Mouse (Mus musculus): ENCODE results near the gene Tnni3k. TPM values are rescaled to one million over a fixed set of nuclear protein-coding genes. Genes with fewer than 3 reads are reported as not detected.
A peak's percentile ranks its signal among the peaks of the same experiment; 100 is the strongest.

Gene Tnni3k
- polyA plus RNA-seq (2015; fragmentation: Nextera tagmentation; extraction: Ambion mirVana), result not detected in 2 replicates

GRCm38 (mm10) chr3:155055231-155055916 is at the start of gene Tnni3k:
Gene Tnni3k, minus strand, starts transcription at chr3:155055407.
- WGBS (ENCODE audit: insufficient replicate concordance), result 59% methylated on average over 6 of the region's 6 CpGs
- no peak within 1 kb of the TSS for H3K4me3 ChIP-seq (replicated peaks)
- no peaks in the 10 kb centered on the region for H3K36me3 ChIP-seq (replicated peaks)
- H3K4me2 ChIP-seq, result no peak within 1 kb of the TSS
- ATAC-seq (ENCODE audit: insufficient read depth), result no peak
- no peaks in the 10 kb centered on the region for H3K9me3 ChIP-seq (replicated peaks)
- H3K4me1 ChIP-seq (replicated peaks), result no peaks in the 10 kb centered on the region
- H3K27ac ChIP-seq (replicated peaks), result no peak within 1 kb of the TSS
- H3K9ac ChIP-seq, result no peak within 1 kb of the TSS
- H3K27me3 ChIP-seq, result no peaks in the 10 kb centered on the region

GRCm38 (mm10) chr3:155099266-155099665 is 44.1 kb upstream of the Tnni3k start:
- no peak overlapping the region for H3K27ac ChIP-seq (replicated peaks)
- ATAC-seq (ENCODE audit: insufficient read depth), result no peak
- 64% methylated on average over 1 of the region's 1 CpGs for WGBS (ENCODE audit: insufficient replicate concordance)

GRCm38 (mm10) chr3:155093116-155093956 is 38.1 kb upstream of the Tnni3k start, which contains the start of the genes Fpgt and Lrriq3:
Gene Fpgt, minus strand, starts transcription at chr3:155093403.
Gene Lrriq3, plus strand, starts transcription at chr3:155093434.
- Histone ChIP-seq H3K4me3 (replicated peaks) (peak within 1 kb of the TSS; percentile 70), H3K36me3 (replicated peaks) (no peaks in the 10 kb centered on the region), H3K27ac (replicated peaks) (peak within 1 kb of the TSS; percentile 48; the same call in 1 of the 2 replicates), H3K4me2 (peak within 1 kb of the TSS; percentile 82), H3K9me3 (replicated peaks) (no peaks in the 10 kb centered on the region), H3K27me3 (no peaks in the 10 kb centered on the region), H3K9ac (peak within 1 kb of the TSS; percentile 58), H3K4me1 (replicated peaks) (peaks cover 10% of the 10 kb centered on the region)
- peak; percentile 98 for ATAC-seq (ENCODE audit: insufficient read depth)
- under 1% methylated on average over 47 of the region's 47 CpGs for WGBS (ENCODE audit: insufficient replicate concordance)

More at GRCm38 (mm10) chr3:155099266-155099665, 44.1 kb upstream of the Tnni3k start:
- no peaks in the 10 kb centered on the region for H3K27me3 ChIP-seq
- no peak overlapping the region for H3K9ac ChIP-seq
- H3K4me3 ChIP-seq (replicated peaks), result no peak overlapping the region
- H3K4me2 ChIP-seq, result no peak overlapping the region
- no peaks in the 10 kb centered on the region for H3K36me3 ChIP-seq (replicated peaks)
- H3K4me1 ChIP-seq (replicated peaks), result no peaks in the 10 kb centered on the region
- no peaks in the 10 kb centered on the region for H3K9me3 ChIP-seq (replicated peaks)

GRCm38 (mm10) chr3:155092081-155092480 is 36.9 kb upstream of the Tnni3k start:
- Histone ChIP-seq H3K36me3 (replicated peaks) (peaks cover 9% of the 10 kb centered on the region), H3K27ac (replicated peaks) (no peak overlapping the region), H3K4me1 (replicated peaks) (peaks cover 10% of the 10 kb centered on the region), H3K9ac (no peak overlapping the region), H3K27me3 (no peaks in the 10 kb centered on the region), H3K9me3 (replicated peaks) (no peaks in the 10 kb centered on the region), H3K4me2 (peak overlapping the region; percentile 82), H3K4me3 (replicated peaks) (no peak overlapping the region)
- ATAC-seq (ENCODE audit: insufficient read depth), result no peak
- 82% methylated on average over 6 of the region's 6 CpGs for WGBS (ENCODE audit: insufficient replicate concordance)

- Histone ChIP-seq H3K27ac (replicated peaks) (no peak overlapping the region), H3K36me3 (replicated peaks) (no peaks in the 10 kb centered on the region), H3K27me3 (no peaks in the 10 kb centered on the region), H3K4me3 (replicated peaks) (no peak overlapping the region), H3K4me1 (replicated peaks) (no peaks in the 10 kb centered on the region), H3K9ac (no peak overlapping the region), H3K4me2 (no peak overlapping the region), H3K9me3 (replicated peaks) (no peaks in the 10 kb centered on the region)
- 64% methylated on average over 4 of the region's 4 CpGs for WGBS (ENCODE audit: insufficient replicate concordance)
- no peak for ATAC-seq (ENCODE audit: insufficient read depth)
Observed at GRCm38 (mm10) chr3:155077908-155078307, 22.7 kb upstream of the Tnni3k start.

GRCm38 (mm10) chr3:155059449-155059822 is 4.2 kb upstream of the Tnni3k start:
- no peak overlapping the region for H3K9ac ChIP-seq
- no peaks in the 10 kb centered on the region for H3K4me1 ChIP-seq (replicated peaks)
- no peak overlapping the region for H3K27ac ChIP-seq (replicated peaks)
- H3K4me3 ChIP-seq (replicated peaks), result no peak overlapping the region
- no peaks in the 10 kb centered on the region for H3K9me3 ChIP-seq (replicated peaks)
- H3K4me2 ChIP-seq, result no peak overlapping the region
- no peaks in the 10 kb centered on the region for H3K27me3 ChIP-seq
- no peak for ATAC-seq (ENCODE audit: insufficient read depth)
- no peaks in the 10 kb centered on the region for H3K36me3 ChIP-seq (replicated peaks)

GRCm38 (mm10) chr3:155058800-155059448 is 3.7 kb upstream of the Tnni3k start:
- 59% methylated on average over 6 of the region's 6 CpGs for WGBS (ENCODE audit: insufficient replicate concordance)
- H3K27ac ChIP-seq (replicated peaks), result no peak overlapping the region
- H3K9ac ChIP-seq, result no peak overlapping the region
- H3K9me3 ChIP-seq (replicated peaks), result no peaks in the 10 kb centered on the region
- no peak overlapping the region for H3K4me3 ChIP-seq (replicated peaks)
- ATAC-seq (ENCODE audit: insufficient read depth), result no peak
- no peaks in the 10 kb centered on the region for H3K36me3 ChIP-seq (replicated peaks)
- no peak overlapping the region for H3K4me2 ChIP-seq
- H3K4me1 ChIP-seq (replicated peaks), result no peaks in the 10 kb centered on the region
- no peaks in the 10 kb centered on the region for H3K27me3 ChIP-seq

GRCm38 (mm10) chr3:155057566-155057965 is 2.4 kb upstream of the Tnni3k start:
- Histone ChIP-seq H3K4me1 (replicated peaks) (no peaks in the 10 kb centered on the region), H3K36me3 (replicated peaks) (no peaks in the 10 kb centered on the region), H3K9ac (no peak overlapping the region), H3K9me3 (replicated peaks) (no peaks in the 10 kb centered on the region), H3K4me2 (no peak overlapping the region), H3K27me3 (no peaks in the 10 kb centered on the region), H3K4me3 (replicated peaks) (no peak overlapping the region), H3K27ac (replicated peaks) (no peak overlapping the region)
- no peak for ATAC-seq (ENCODE audit: insufficient read depth)

GRCm38 (mm10) chr3:155056606-155057005 is 1.4 kb upstream of the Tnni3k start:
- H3K27ac ChIP-seq (replicated peaks), result no peak overlapping the region
- H3K36me3 ChIP-seq (replicated peaks), result no peaks in the 10 kb centered on the region
- no peak overlapping the region for H3K4me2 ChIP-seq
- H3K9ac ChIP-seq, result no peak overlapping the region
- no peaks in the 10 kb centered on the region for H3K27me3 ChIP-seq
- no peaks in the 10 kb centered on the region for H3K4me1 ChIP-seq (replicated peaks)
- H3K9me3 ChIP-seq (replicated peaks), result no peaks in the 10 kb centered on the region
- no peak for ATAC-seq (ENCODE audit: insufficient read depth)
- no peak overlapping the region for H3K4me3 ChIP-seq (replicated peaks)

GRCm38 (mm10) chr3:155053189-155053588 is 2.0 kb downstream of the Tnni3k start:
- H3K27ac ChIP-seq (replicated peaks), result no peak overlapping the region
- H3K4me2 ChIP-seq, result no peak overlapping the region
- WGBS (ENCODE audit: insufficient replicate concordance), result 30% methylated on average over 1 of the region's 1 CpGs
- no peak for ATAC-seq (ENCODE audit: insufficient read depth)
- no peaks in the 10 kb centered on the region for H3K36me3 ChIP-seq (replicated peaks)
- no peaks in the 10 kb centered on the region for H3K27me3 ChIP-seq
- H3K9ac ChIP-seq, result no peak overlapping the region
- H3K4me1 ChIP-seq (replicated peaks), result no peaks in the 10 kb centered on the region
- no peak overlapping the region for H3K4me3 ChIP-seq (replicated peaks)
- H3K9me3 ChIP-seq (replicated peaks), result no peaks in the 10 kb centered on the region

GRCm38 (mm10) chr3:155052021-155052420 is 3.2 kb downstream of the Tnni3k start:
- Histone ChIP-seq H3K27ac (replicated peaks) (no peak overlapping the region), H3K9ac (no peak overlapping the region), H3K4me1 (replicated peaks) (no peaks in the 10 kb centered on the region), H3K9me3 (replicated peaks) (no peaks in the 10 kb centered on the region), H3K4me3 (replicated peaks) (no peak overlapping the region), H3K4me2 (no peak overlapping the region), H3K27me3 (no peaks in the 10 kb centered on the region), H3K36me3 (replicated peaks) (no peaks in the 10 kb centered on the region)
- no peak for ATAC-seq (ENCODE audit: insufficient read depth)
